Mouse (Mus musculus) frontal cortex, postnatal 10 days (tissue): ENCODE data around the gene Abcc4.
"Not testable (repeated sequence)": the region's sequence is repeated elsewhere in the genome, so short reads cannot be mapped to it uniquely, and the experiment has no call there.

Source experiments
- DNase-seq, 2 experiments: peaks; one replicate each; pipeline ENCODE4 v3.0.0; 2022; ENCODE audit warnings: low spot score in 2 of 2, mixed read lengths in 1 of 2

The Abcc4 gene

DNA sequence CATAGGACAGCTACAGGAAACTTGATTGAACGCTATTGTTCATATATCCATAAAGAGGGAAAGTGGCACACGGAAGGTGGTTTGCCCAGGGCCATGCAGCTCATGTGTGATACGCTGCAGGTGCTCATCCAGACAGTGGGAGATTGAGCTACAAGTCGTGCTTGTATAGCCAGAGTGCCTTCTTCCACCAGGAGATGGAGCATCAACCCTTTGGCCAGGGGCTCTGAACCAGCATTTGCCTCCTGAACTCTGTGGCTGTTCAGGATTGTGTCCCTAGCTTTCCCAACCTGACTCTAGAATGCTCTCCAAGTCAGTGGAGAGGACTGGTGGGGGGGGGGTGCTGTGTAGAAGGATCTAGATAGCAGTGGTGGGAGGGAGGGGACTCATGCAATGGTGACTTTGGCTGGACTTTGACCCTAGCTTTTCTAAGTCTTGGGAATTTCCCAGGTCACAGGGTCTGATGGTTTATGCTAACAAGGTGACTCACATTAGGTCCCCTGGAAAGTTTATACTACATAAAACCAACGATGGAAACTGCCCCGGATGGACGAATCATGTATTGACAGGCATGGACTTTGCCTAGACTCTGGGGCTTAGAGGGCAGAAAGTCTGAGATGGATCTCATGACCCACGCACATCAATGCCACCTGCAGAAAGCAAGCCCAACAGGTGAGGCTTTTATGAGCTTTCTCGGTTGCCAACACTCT lies 27.6 kb downstream of the Abcc4 start:
- DNase-seq = no peak

- no peak for DNase-seq
Observed at GRCm38 (mm10) chr14:118676308-118676994, 29.6 kb downstream of the Abcc4 start.

- DNase-seq = no peak
Observed at GRCm38 (mm10) chr14:118674705-118675139, 31.3 kb downstream of the Abcc4 start.

DNA sequence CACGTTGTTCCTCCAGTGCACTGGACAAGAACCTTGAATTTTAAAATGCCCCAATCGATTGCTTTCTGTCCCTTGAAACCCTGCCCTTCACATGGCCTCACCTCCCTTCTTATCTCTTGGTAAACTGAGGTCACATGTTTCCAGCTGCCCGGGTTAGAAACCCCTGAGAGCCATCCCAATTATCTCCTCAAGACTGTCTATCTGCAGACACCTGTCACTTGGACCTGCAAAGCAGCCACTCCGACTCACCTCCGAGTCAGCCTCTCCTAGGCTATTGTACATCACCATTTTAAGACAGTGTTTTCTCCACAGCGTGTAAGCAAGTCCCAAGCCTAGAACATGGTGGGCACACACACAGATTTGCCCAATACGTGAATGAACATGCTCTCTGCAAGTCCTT lies 31.8 kb downstream of the Abcc4 start:
- no peak for DNase-seq

DNA sequence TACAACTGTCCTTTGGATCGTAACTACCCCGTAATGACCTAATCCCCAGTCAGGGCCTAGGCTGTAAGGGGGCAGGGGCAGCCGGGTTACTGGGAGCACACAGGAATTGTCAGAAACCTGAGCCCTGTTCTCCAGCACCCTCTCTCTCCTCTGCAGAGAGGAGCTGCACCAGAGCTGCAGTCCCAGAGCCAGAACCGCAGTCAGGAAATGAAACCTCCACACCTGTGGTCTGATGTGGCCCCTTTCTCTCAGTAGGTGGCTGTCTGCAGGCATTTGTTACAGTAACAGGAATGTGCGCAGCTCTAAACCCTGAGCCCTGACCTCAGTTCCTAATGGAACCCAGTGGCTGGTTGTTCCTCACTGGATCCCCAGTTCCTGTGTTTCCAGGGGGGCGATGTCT lies 32.5 kb downstream of the Abcc4 start:
- no peak for DNase-seq

DNA sequence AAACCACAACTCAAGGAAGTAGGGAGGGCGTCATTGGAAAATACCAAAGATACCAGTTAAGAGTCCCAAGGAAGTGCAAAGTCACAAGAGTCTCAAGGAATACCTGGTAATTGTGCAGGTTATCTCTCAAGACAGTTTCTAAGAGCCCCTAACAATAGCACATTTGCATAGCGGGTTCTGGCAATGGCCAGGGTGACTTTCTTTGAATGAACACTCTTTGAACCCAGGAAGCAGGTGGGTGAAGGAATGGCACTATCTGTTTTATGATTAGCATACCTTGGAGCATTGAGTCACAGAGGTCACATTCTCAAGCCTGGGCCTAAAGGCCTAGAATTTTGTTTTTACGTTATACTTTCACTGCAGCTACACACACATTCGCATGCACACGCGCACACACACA lies 33.1 kb downstream of the Abcc4 start:
- DNase-seq = not testable (repeated sequence)

DNA sequence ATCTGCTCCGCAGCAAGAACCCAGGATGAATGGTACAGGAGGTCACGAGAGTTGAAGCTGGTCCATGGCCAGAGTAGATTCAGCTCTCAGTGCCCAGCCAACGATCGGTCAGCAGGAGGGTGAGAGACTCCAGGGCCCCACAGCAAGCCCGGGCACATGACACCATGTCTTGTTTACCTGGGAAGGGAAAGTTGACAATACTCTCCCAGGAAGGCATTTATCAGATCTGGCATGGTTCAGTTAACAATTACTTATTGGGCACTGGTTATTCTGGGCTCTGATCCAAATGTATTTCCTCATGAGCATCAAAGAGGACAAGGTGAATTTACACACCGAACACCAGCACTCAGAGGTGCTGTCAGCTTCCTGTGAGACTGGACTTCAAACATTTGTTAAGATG lies 38.5 kb downstream of the Abcc4 start:
- DNase-seq = no peak

DNA sequence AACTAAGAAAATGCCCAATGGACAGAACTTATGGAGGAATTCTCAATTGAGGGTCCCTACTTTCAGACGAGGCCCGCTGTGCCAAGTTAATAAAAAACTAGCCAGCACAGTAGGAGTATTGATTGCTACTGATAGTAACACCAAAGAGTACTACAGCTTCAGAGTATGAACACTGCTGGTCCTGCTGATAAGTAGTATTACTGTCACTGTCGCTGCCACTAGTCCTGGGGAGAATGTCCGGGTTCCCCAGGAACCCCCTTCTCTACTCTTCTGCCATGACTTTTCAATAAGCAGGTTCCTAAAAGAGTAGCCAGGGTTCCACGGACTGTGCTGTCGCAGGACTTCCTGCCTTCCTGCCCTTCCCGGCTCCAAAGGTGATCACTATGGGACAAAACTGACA lies 41.4 kb downstream of the Abcc4 start:
- DNase-seq = no peak

GRCm38 (mm10) chr14:118662625-118663276 lies 43.3 kb downstream of the Abcc4 start:
- DNase-seq = no peak

DNA sequence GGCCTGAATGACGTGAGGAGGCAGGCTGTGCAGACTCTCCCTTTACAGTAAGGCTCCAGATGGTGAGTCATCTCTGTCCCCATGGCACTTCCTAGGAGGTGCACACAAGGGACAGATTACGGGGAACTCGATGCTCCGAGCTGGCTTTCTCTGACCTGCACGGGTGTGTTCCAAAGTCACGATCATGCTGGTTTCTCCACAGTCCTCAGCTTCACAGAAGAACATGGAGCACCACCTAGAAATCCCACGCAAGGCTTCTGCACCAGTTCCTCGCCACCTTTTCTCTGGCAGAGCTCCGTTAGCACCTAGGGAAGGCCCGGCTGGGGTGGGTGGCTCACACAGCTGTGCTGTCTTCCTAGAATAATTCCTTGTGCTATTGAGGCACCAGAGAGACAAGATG lies 43.9 kb downstream of the Abcc4 start:
- DNase-seq = peak in 1 of 2 experiments; percentile 16

DNA sequence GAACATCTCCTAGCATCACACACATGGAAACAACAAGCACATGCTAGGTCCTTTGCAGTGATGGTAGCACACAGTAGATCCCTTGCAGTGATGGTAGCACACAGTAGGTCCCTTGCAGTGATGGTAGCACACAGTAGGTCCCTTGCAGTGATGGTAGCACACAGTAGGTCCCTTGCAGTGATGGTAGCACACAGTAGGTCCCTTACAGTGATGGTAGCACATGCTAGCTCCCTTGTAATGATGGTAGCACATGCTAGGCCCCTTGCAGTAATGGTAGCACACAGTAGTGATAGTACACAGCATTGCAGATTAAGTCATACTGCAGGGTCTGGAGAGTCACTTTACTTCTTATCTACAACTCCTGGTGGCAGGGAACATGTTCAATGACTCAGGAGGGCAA lies 46.8 kb downstream of the Abcc4 start:
- no peak for DNase-seq

GRCm38 (mm10) chr14:118658328-118658692 lies 47.7 kb downstream of the Abcc4 start:
- DNase-seq = no peak

DNA sequence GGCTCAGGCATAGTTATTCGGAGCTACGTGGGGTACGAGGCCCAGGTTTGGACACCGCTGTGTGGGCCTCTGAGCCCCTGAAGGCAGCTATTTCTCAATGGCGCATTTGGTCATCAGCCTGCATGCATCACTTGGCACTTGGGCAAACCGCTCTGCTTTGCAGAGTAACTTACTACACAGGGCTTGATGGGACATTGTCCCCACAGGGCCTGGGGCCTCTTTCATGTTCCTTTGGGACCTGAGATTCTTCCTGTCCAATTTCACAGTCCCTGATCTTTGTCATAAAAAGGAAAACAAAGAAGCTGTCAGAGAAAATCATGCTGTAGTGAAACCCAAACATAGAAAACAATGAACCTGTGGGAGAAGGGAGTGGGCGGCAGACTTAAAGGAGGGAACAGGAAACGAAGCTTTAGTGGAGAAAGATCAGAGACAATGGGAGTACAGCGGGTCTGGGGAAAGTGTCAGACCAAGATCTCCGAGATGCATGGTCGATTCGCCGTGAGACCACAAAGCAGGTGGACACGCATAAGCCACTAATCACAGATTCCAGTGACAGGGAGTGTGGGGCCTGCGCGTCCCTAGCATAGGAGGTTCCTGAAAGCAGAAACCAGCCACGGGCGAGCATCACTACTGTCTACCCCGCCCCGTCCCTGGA lies 48.2 kb downstream of the Abcc4 start:
- no peak for DNase-seq

GRCm38 (mm10) chr14:118657206-118657605 lies 48.8 kb downstream of the Abcc4 start:
- DNase-seq = no peak

DNA sequence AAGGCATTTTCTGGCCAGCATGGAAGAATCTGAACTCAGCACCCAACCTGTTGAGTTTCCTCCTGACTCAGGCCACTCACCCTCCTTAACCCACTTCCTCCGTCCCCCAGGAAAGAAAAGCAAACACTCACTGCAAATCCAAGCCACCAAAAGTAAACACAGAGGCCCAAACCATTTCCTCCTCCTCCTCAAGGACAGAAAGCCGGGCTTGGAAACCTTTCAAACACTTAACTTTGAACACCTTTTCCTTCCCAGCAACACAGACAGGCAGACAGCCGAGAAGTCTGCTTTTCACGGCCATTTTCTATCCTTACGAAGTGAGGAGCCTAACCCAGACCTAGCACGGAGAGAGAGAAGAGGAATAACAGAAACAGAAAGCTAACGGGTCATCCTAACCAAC lies 50.0 kb downstream of the Abcc4 start:
- no peak for DNase-seq

- DNase-seq = no peak
Observed at GRCm38 (mm10) chr14:118654903-118655302, 51.1 kb downstream of the Abcc4 start.

DNA sequence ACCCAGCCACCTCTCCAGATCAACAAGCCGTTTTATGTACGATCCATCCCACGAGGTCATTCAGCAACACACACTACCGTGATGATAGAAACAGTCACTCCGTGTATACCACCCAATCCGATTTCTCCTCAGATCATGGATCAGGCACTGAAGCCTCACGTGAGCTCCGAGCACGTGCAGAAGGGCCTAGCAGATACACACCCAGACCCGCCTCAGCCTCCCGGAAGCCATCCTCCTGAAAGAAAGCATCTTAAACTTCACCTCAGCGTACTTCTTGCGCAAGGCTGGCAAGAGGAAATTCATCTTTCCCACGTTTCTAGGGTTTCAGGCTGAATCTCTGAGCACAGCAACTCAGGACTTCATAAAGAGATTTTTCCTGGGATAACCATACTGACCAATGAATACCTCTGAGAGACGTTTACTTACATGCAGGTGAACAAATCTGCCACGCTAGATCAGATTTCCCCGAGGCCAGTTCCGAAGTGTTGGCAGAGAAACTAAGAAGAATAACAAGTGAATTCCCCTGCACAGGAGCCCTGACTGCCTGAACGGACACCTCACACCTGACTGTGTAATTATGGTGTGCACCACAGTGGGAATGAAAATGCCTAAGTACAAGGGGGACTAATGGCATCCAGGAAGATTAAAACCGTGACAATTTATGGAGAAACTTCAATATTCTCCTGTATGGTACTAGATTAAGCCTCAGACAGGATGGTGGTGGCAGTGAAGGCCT lies 54.1 kb downstream of the Abcc4 start:
- DNase-seq = no peak

DNA sequence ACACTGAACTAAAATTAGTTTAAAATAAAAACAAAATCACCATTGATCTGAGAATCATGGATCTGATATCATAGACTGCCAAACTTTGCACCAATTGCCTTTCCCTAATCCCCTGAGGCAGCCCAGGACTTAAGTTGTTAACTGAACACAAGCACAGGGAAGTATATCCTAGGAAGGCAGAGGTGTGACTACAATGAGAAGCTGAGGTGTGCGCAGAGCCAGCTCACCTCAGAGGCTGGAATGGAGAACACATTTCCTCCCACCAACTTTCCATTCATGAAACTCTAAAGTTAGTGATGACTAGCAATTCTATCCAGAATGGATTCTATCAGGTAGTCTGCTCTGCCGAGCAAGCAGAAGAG lies 56.1 kb downstream of the Abcc4 start:
- no peak for DNase-seq

DNA sequence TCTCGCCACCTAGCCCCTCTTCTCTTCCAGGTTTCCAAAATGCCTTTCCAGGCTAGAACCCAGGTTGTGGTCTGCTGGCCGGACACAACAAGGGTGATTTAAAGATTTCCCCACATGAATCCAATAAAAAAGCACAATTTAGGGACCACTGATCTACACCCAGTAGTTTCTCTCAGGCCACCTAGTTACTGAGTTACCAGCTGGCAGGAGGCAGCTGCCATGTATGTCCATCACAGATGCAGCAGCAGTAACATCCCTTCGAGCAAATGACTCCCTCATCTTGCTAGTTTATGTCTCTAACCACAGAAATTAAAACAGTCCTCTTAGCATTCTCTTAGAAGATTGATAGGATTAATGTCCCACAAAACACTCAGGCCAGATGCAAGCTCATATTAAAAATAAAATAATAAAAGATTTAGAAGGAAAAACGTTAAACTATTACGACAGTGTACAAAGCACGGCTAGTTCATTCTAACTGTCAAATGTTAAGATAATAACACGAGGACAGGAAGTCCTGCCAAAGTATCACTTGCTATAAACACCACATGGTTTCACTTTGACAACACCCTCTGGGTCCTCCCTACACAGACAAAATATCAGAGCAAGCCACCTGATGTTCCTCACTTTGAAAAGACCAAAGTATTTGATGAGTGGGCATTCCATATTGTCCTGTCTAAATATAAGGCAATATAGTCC lies 56.7 kb downstream of the Abcc4 start:
- no peak for DNase-seq

DNA sequence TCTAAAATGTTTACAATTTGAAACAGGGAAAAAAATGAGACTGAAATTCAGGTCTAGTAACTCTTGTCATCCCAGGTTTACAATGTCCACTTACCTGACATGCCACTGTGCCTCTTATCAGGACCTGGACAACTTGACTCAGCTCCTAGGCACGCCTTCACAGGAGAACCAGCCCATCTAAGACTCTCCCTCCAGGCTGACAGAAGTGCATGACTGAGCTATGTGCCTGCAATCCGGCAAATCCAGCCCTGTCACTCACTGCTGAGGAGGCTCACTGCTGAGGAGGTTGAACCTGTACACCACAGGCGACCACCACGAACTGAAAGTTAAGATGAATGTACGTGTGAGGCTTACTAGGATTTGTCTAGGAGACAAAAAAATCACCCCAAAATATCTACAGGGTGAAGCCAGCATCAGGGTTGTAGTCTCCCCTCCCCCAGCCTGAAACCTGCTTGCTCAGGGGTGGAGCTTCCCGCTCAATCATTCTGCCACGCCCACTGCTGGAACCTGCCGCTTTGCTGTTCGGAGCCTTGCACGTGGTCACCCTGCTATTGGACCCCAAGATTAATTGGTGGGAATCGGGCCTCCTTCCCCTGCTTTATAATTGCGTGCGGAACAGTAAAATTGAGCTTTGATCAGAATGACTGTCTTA lies 63.0 kb downstream of the Abcc4 start:
- DNase-seq = not testable (repeated sequence)

- DNase-seq = no peak
Observed at GRCm38 (mm10) chr14:118642140-118642539, 63.9 kb downstream of the Abcc4 start.
